Comparison of ENCODE assay signal across 20 mouse cellular contexts in the genomic region with DNA sequence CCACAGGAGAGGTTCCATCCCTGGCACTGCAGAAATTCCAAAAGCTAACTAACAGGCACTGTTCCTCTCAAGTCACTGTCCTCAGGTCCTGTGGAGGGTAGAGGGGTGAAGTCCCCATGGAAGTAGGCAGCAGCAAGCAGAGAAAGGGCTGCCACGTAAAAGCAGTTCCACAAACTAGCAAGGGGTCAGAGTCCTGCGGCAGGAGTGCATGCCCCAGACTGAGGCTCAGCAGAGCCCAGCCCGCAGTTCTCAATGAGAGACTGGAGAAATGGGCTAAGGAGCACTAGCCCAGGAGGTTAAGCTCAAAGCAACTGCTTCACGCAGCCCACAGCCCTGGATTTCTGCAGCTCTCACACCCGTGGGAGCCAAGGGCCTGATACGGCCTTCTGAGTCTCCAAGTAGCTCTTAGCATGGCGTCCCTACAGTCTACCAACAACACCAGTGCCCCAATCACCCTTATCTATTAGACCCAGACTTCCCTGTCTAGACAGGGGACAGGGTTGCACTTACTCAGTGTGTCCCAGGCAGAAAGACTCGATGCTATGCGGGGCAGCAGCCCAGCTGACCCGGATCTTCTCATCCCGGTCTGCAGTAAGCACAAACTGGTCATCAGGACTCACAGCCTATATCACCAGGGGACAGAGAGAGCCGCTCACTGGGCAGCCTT. TPM values are rescaled to one million over a fixed set of nuclear protein-coding genes. Genes with fewer than 3 reads are reported as not detected.
DNase-seq lines count a peak whose midpoint lies in the region; ATAC-seq and TF ChIP-seq lines count a peak whose summit lies in the region.
"Had no signal": no experiment of that assay in that cellular context is flagged by ENCODE, and none has a peak within 500 bp of the region (broad histone marks: within the 10 kb centered on the region; RNA-seq: fewer than 3 reads in every experiment).

No protein-coding gene starts in this region.

- peak; percentile 39 for DNase-seq in kidney, adult 11 months
- no peak for DNase-seq in liver, embryonic 11.5 days (ENCODE audit: low spot score)
- DNase-seq in thymus, adult 2 months = no peak
- DNase-seq in MN1 (ENCODE audit: low spot score) = no peak
- DNase-seq: adrenal gland, postnatal 25 days; embryo, embryonic 11 days; gastrocnemius, postnatal 25 days; heart, postnatal 14 days had no signal

- H3K9ac ChIP-seq in kidney, embryonic 16.5 days (replicated peaks; ENCODE audit: low read length) = no peak overlapping the region
- H3K9ac ChIP-seq in liver, embryonic 11.5 days (ENCODE audit: low read depth, low read length) = no peak overlapping the region
- H3K9ac ChIP-seq: embryonic facial prominence, embryonic 15.5 days; forebrain, embryonic 12.5 days; hindbrain, embryonic 15.5 days; limb, embryonic 12.5 days; neural tube, embryonic 12.5 days; stomach, embryonic 15.5 days had no signal

- peaks cover 22% of the 10 kb centered on the region for H3K4me1 ChIP-seq in kidney, embryonic 16.5 days (ENCODE audit: insufficient read depth, low read length)
- peaks cover 15% of the 10 kb centered on the region for H3K4me1 ChIP-seq in liver, embryonic 11.5 days (replicated peaks; ENCODE audit: control insufficient read depth, insufficient read depth, low read length)
- no peaks in the 10 kb centered on the region for H3K4me1 ChIP-seq in thymus, adult 2 months (replicated peaks; ENCODE audit: control insufficient read depth, insufficient read depth, low read length)
- H3K4me1 ChIP-seq: embryonic facial prominence, embryonic 15.5 days; hindbrain, embryonic 15.5 days; limb, embryonic 12.5 days; stomach, embryonic 15.5 days had no signal

- WGBS in kidney, embryonic 16.5 days = 94% methylated on average over 12 of the region's 12 CpGs
- WGBS in liver, embryonic 11.5 days = 57% methylated on average over 12 of the region's 12 CpGs
- WGBS in thymus, adult 2 months = 95% methylated on average over 12 of the region's 12 CpGs

- no peak overlapping the region for H3K4me3 ChIP-seq in kidney, embryonic 16.5 days (ENCODE audit: low read length)
- no peak overlapping the region for H3K4me3 ChIP-seq in liver, embryonic 11.5 days (ENCODE audit: low read depth, low read length)
- H3K4me3 ChIP-seq in thymus, adult 2 months (ENCODE audit: control insufficient read depth, insufficient read depth, low read length) = no peak overlapping the region
- H3K4me3 ChIP-seq: embryonic facial prominence, embryonic 15.5 days; forebrain, embryonic 12.5 days; hindbrain, embryonic 15.5 days; left cerebral cortex, adult 2 months; limb, embryonic 12.5 days; neural tube, embryonic 12.5 days; stomach, embryonic 15.5 days had no signal

- H3K4me2 ChIP-seq in kidney, embryonic 16.5 days (replicated peaks; ENCODE audit: low read depth, low read length) = no peak overlapping the region
- H3K4me2 ChIP-seq in liver, embryonic 11.5 days = peak overlapping the region; percentile 29; the same call in 1 of the 2 replicates
- H3K4me2 ChIP-seq: embryonic facial prominence, embryonic 15.5 days; forebrain, embryonic 12.5 days; hindbrain, embryonic 15.5 days; limb, embryonic 12.5 days; neural tube, embryonic 12.5 days; stomach, embryonic 15.5 days had no signal

- no peak for ATAC-seq in kidney, embryonic 16.5 days (ENCODE audit: low FRiP score, low TSS enrichment)
- ATAC-seq in erythroblast, adult 5-6 weeks (replicated peaks; ENCODE audit: low FRiP score, poor library complexity, severe bottlenecking) = peak; percentile 64
- ATAC-seq in liver, embryonic 11.5 days (replicated peaks; ENCODE audit: low FRiP score) = peak; percentile 95
- ATAC-seq in megakaryocyte-erythroid progenitor cell, adult 5-6 weeks (replicated peaks; ENCODE audit: low FRiP score, low TSS enrichment, poor library complexity, severe bottlenecking) = peak; percentile 91
- ATAC-seq: Patski had no signal

- TF ChIP-seq CTCF in thymus, adult 2 months (IDR thresholded peaks at IDR 0.05; ENCODE audit: borderline replicate concordance, control insufficient read depth, extremely low read depth, insufficient read depth, low read length, poor library complexity) = no peak

- no peak overlapping the region for H3K27ac ChIP-seq in kidney, embryonic 16.5 days (ENCODE audit: low read length)
- no peak overlapping the region for H3K27ac ChIP-seq in liver, embryonic 11.5 days (ENCODE audit: low read depth, low read length)
- H3K27ac ChIP-seq in thymus, adult 2 months (ENCODE audit: control insufficient read depth, insufficient read depth, low read length) = no peak overlapping the region
- H3K27ac ChIP-seq: embryonic facial prominence, embryonic 15.5 days; forebrain, embryonic 12.5 days; hindbrain, embryonic 15.5 days; left cerebral cortex, adult 2 months; limb, embryonic 12.5 days; neural tube, embryonic 12.5 days; stomach, embryonic 15.5 days had no signal

- TF ChIP-seq POLR2A in thymus, adult 2 months (IDR thresholded peaks at IDR 0.05; ENCODE audit: control insufficient read depth, extremely low read depth, insufficient read depth, low read length, poor library complexity) = no peak

- H3K9me3 ChIP-seq in kidney, embryonic 16.5 days (ENCODE audit: low read length) = no peaks in the 10 kb centered on the region
- no peaks in the 10 kb centered on the region for H3K9me3 ChIP-seq in liver, embryonic 11.5 days (ENCODE audit: control insufficient read depth, low read length)
- H3K9me3 ChIP-seq: embryonic facial prominence, embryonic 15.5 days; forebrain, embryonic 12.5 days; hindbrain, embryonic 15.5 days; limb, embryonic 12.5 days; neural tube, embryonic 12.5 days; stomach, embryonic 15.5 days had no signal

- H3K27me3 ChIP-seq in kidney, embryonic 16.5 days (ENCODE audit: insufficient read depth, low read length) = no peaks in the 10 kb centered on the region
- no peaks in the 10 kb centered on the region for H3K27me3 ChIP-seq in liver, embryonic 11.5 days (replicated peaks; ENCODE audit: control insufficient read depth, insufficient read depth, low read length)
- no peaks in the 10 kb centered on the region for H3K27me3 ChIP-seq in thymus, adult 2 months (ENCODE audit: control insufficient read depth, insufficient read depth, low read length)
- H3K27me3 ChIP-seq: CH12.LX; embryonic facial prominence, embryonic 15.5 days; forebrain, embryonic 12.5 days; hindbrain, embryonic 15.5 days; limb, embryonic 12.5 days; neural tube, embryonic 12.5 days; Patski; stomach, embryonic 15.5 days had no signal

- H3K36me3 ChIP-seq in kidney, embryonic 16.5 days (ENCODE audit: insufficient read depth, low read length) = peaks cover 73% of the 10 kb centered on the region
- peaks cover 56% of the 10 kb centered on the region for H3K36me3 ChIP-seq in liver, embryonic 11.5 days (ENCODE audit: control insufficient read depth, insufficient read depth, low read length)
- H3K36me3 ChIP-seq in thymus, adult 2 months (ENCODE audit: control insufficient read depth, insufficient read depth, low read length) = peaks cover 5% of the 10 kb centered on the region

RNA-seq across cellular contexts. Expression of gene Wdr4, which starts 17.4 kb away (rescaled TPM):
- polyA plus RNA-seq in kidney, embryonic 16.5 days (2015; fragmentation: Nextera tagmentation; extraction: Ambion mirVana) = 51.6 and 57.8 TPM in 2 replicates
- total RNA-seq in erythroblast, adult 5-6 weeks (2015; ENCODE audit: low replicate concordance) = 1.0 and 1.9 TPM in 2 replicates
- 4.3 and 8.6 TPM in 2 replicates for total RNA-seq in erythroblast, adult 5-6 weeks (2017; ENCODE audit: low replicate concordance)
- polyA plus RNA-seq in liver, embryonic 11.5 days (2014; fragmentation: Nextera tagmentation; extraction: Ambion mirVana) = 65.1 and 70.4 TPM in 2 replicates
- 38.3 and 47.6 TPM in 2 replicates for total RNA-seq in megakaryocyte-erythroid progenitor cell, adult 5-6 weeks (2014; fragmentation: Nextera tagmentation)
- 18.1 and 62.9 TPM in 2 replicates for total RNA-seq in megakaryocyte-erythroid progenitor cell, adult 5-6 weeks (2017)
- 36.5 and 39.1 TPM in 2 replicates for polyA plus RNA-seq in thymus, adult 2 months (2012; rRNA removed)

RNA-seq across cellular contexts. Expression of gene Ndufv3, which starts 17.5 kb away (rescaled TPM):
- 262 and 271 TPM in 2 replicates for polyA plus RNA-seq in kidney, embryonic 16.5 days (2015; fragmentation: Nextera tagmentation; extraction: Ambion mirVana)
- total RNA-seq in erythroblast, adult 5-6 weeks (2015; ENCODE audit: low replicate concordance) = 35.9 and 40.1 TPM in 2 replicates
- 41.1 and 65.8 TPM in 2 replicates for total RNA-seq in erythroblast, adult 5-6 weeks (2017; ENCODE audit: low replicate concordance)
- polyA plus RNA-seq in liver, embryonic 11.5 days (2014; fragmentation: Nextera tagmentation; extraction: Ambion mirVana) = 331 and 352 TPM in 2 replicates
- 142 and 209 TPM in 2 replicates for total RNA-seq in megakaryocyte-erythroid progenitor cell, adult 5-6 weeks (2014; fragmentation: Nextera tagmentation)
- total RNA-seq in megakaryocyte-erythroid progenitor cell, adult 5-6 weeks (2017) = 217 and 233 TPM in 2 replicates
- 122 and 128 TPM in 2 replicates for polyA plus RNA-seq in thymus, adult 2 months (2012; rRNA removed)
